In the genomic region with DNA sequence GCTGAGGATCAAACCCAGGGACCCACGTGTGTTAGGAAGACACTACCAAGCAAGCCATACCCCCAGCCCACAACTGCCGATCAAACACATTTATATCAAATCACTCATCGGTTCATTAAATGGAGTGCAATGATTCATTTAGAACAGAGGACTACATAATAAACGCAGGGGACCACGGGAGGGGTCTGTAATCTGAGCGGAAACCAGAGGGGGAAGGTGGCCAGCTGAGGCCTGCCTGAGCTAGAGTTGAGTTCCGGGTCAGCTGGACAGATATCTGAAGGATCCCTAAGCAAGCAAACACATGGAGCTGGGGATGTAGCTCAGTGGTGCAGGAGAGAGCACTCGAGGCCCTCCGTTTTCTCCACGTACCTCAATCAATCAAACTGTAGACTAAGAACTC, we compare ENCODE assay signal across 21 mouse cellular contexts. TPM values are rescaled to one million over a fixed set of nuclear protein-coding genes. Genes with fewer than 3 reads are reported as not detected.
DNase-seq lines count a peak whose midpoint lies in the region; ATAC-seq and TF ChIP-seq lines count a peak whose summit lies in the region.
"Had no signal": no experiment of that assay in that cellular context is flagged by ENCODE, and none has a peak within 500 bp of the region (broad histone marks: within the 10 kb centered on the region; RNA-seq: fewer than 3 reads in every experiment).

No protein-coding gene starts in this region.

- H3K9ac ChIP-seq in heart, embryonic 12.5 days: no peak overlapping the region
- H3K9ac ChIP-seq in heart, postnatal 0 days (replicated peaks; ENCODE audit: low read depth, low read length): no peak overlapping the region
- H3K9ac ChIP-seq in hindbrain, embryonic 11.5 days (ENCODE audit: low read depth, low read length): no peak overlapping the region
- H3K9ac ChIP-seq: forebrain, postnatal 0 days; hindbrain, embryonic 14.5 days had no signal

- no peaks in the 10 kb centered on the region for H3K9me3 ChIP-seq in heart, embryonic 12.5 days (replicated peaks)
- no peaks in the 10 kb centered on the region for H3K9me3 ChIP-seq in heart, embryonic 10.5 days
- H3K9me3 ChIP-seq in heart, postnatal 0 days (replicated peaks; ENCODE audit: control insufficient read depth, low read length): no peaks in the 10 kb centered on the region
- no peaks in the 10 kb centered on the region for H3K9me3 ChIP-seq in hindbrain, embryonic 11.5 days (ENCODE audit: control insufficient read depth, low read length)
- H3K9me3 ChIP-seq: hindbrain, embryonic 10.5 days had no signal

- H3K36me3 ChIP-seq in heart, embryonic 12.5 days: peaks cover 30% of the 10 kb centered on the region
- peaks cover 27% of the 10 kb centered on the region for H3K36me3 ChIP-seq in heart, embryonic 10.5 days
- no peaks in the 10 kb centered on the region; the same call in 1 of the 2 replicates for H3K36me3 ChIP-seq in heart, postnatal 0 days (replicated peaks; ENCODE audit: control insufficient read depth, insufficient read depth, low read length)
- no peaks in the 10 kb centered on the region for H3K36me3 ChIP-seq in hindbrain, embryonic 11.5 days (ENCODE audit: control insufficient read depth, insufficient read depth, low read length)

- no peak for ATAC-seq in heart, embryonic 12.5 days (ENCODE audit: insufficient number of reproducible peaks, low FRiP score)
- ATAC-seq in heart, postnatal 0 days (ENCODE audit: insufficient read depth, low read depth): 0 out of 2 replicates have a peak, but pooled peaks have one; percentile 33
- ATAC-seq in hindbrain, embryonic 11.5 days (ENCODE audit: low FRiP score): no peak
- ATAC-seq: forebrain, embryonic 14.5 days; forebrain, postnatal 0 days; hindbrain, postnatal 0 days had no signal

- no peak overlapping the region for H3K4me2 ChIP-seq in heart, embryonic 12.5 days
- no peak overlapping the region for H3K4me2 ChIP-seq in heart, postnatal 0 days (ENCODE audit: low read depth, low read length)
- no peak overlapping the region for H3K4me2 ChIP-seq in hindbrain, embryonic 11.5 days (replicated peaks; ENCODE audit: low read depth, low read length)
- H3K4me2 ChIP-seq: hindbrain, embryonic 14.5 days had no signal

- TF ChIP-seq CTCF in heart, postnatal 0 days (IDR thresholded peaks at IDR 0.05; ENCODE audit: low read depth): no peak
- no peak for TF ChIP-seq CTCF in olfactory bulb, adult 2 months (IDR thresholded peaks at IDR 0.05; ENCODE audit: insufficient read depth, low read depth, low read length)

- H3K27me3 ChIP-seq in heart, embryonic 12.5 days (replicated peaks): no peaks in the 10 kb centered on the region
- H3K27me3 ChIP-seq in heart, embryonic 10.5 days (ENCODE audit: insufficient read depth, poor library complexity, severe bottlenecking): no peaks in the 10 kb centered on the region
- no peaks in the 10 kb centered on the region for H3K27me3 ChIP-seq in heart, postnatal 0 days (ENCODE audit: control insufficient read depth, insufficient read depth, low read length)
- no peaks in the 10 kb centered on the region for H3K27me3 ChIP-seq in hindbrain, embryonic 11.5 days (ENCODE audit: control insufficient read depth, insufficient read depth, low read length)

- no peak for TF ChIP-seq POLR2A in olfactory bulb, adult 2 months (IDR thresholded peaks at IDR 0.05; ENCODE audit: insufficient read depth, low read depth, low read length)

- no peak overlapping the region for H3K4me3 ChIP-seq in heart, embryonic 12.5 days
- H3K4me3 ChIP-seq in heart, embryonic 10.5 days: no peak overlapping the region
- no peak overlapping the region for H3K4me3 ChIP-seq in heart, postnatal 0 days (ENCODE audit: low read depth, low read length)
- H3K4me3 ChIP-seq in olfactory bulb, adult 2 months (ENCODE audit: insufficient read depth, low read depth, low read length): no peak overlapping the region
- H3K4me3 ChIP-seq in hindbrain, embryonic 11.5 days (ENCODE audit: low read depth, low read length): no peak overlapping the region
- H3K4me3 ChIP-seq: gastrocnemius, adult 2 months; heart, adult 2 months; hindbrain, embryonic 10.5 days had no signal

- peak overlapping the region; percentile 10; the same call in 1 of the 2 replicates for H3K27ac ChIP-seq in heart, embryonic 12.5 days (ENCODE audit: poor library complexity, severe bottlenecking)
- no peak overlapping the region for H3K27ac ChIP-seq in heart, embryonic 10.5 days
- no peak overlapping the region for H3K27ac ChIP-seq in heart, postnatal 0 days (ENCODE audit: low read depth)
- H3K27ac ChIP-seq in olfactory bulb, adult 2 months (ENCODE audit: insufficient read depth, low read depth, low read length): peak overlapping the region; percentile 17; the same call in 1 of the 2 replicates
- H3K27ac ChIP-seq in hindbrain, embryonic 11.5 days (ENCODE audit: low read depth, low read length): no peak overlapping the region
- H3K27ac ChIP-seq: gastrocnemius, adult 2 months; heart, adult 2 months; hindbrain, embryonic 10.5 days; hindbrain, embryonic 14.5 days; hindbrain, postnatal 0 days had no signal

- 74% methylated on average over 10 of the region's 10 CpGs for WGBS in heart, embryonic 12.5 days
- 72% methylated on average over 10 of the region's 10 CpGs for WGBS in heart, embryonic 10.5 days
- 74% methylated on average over 10 of the region's 10 CpGs for WGBS in heart, postnatal 0 days
- 85% methylated on average over 10 of the region's 10 CpGs for WGBS in olfactory bulb, adult 2 months
- WGBS in hindbrain, embryonic 11.5 days: 78% methylated on average over 10 of the region's 10 CpGs

- DNase-seq in heart, embryonic 10.5 days (ENCODE audit: low spot score): no peak
- DNase-seq in heart, postnatal 0 days (ENCODE audit: low spot score): no peak
- DNase-seq in heart, adult 9 months (ENCODE audit: low spot score in 2 of 2): no peak
- no peak for DNase-seq in hindbrain, embryonic 11.5 days (ENCODE audit: low spot score)
- DNase-seq: adrenal gland, postnatal 10 days; adrenal gland, postnatal 36 days; cerebellum, adult 18-20 months; cerebellum, adult 9-10 months; cerebellum, postnatal 14 days; forebrain, postnatal 0 days; gastrocnemius, adult 2 months; gastrocnemius, postnatal 14 days; heart, adult 2 months; heart, postnatal 36 days; kidney, adult 18-20 months had no signal

- no peak for TF ChIP-seq EP300 in heart, postnatal 0 days (IDR thresholded peaks at IDR 0.05; ENCODE audit: low read depth)

- H3K4me1 ChIP-seq in heart, embryonic 12.5 days (replicated peaks): peaks cover 24% of the 10 kb centered on the region; the same call in 1 of the 2 replicates
- H3K4me1 ChIP-seq in heart, embryonic 10.5 days: peaks cover 17% of the 10 kb centered on the region
- no peaks in the 10 kb centered on the region for H3K4me1 ChIP-seq in heart, postnatal 0 days (ENCODE audit: control insufficient read depth, insufficient read depth)
- H3K4me1 ChIP-seq in olfactory bulb, adult 2 months (ENCODE audit: control insufficient read depth, insufficient read depth, low read length): peaks cover 9% of the 10 kb centered on the region; the same call in 1 of the 2 replicates
- no peaks in the 10 kb centered on the region for H3K4me1 ChIP-seq in hindbrain, embryonic 11.5 days (replicated peaks; ENCODE audit: control insufficient read depth, insufficient read depth, low read length)

RNA-seq across cellular contexts. Expression of gene Soat1, which starts 20.3 kb away (rescaled TPM):
- 48.3 and 48.9 TPM in 2 replicates for polyA plus RNA-seq in heart, embryonic 12.5 days (2016; fragmentation: Nextera tagmentation; extraction: Ambion mirVana)
- 45.6 and 60.6 TPM in 2 replicates for polyA plus RNA-seq in heart, embryonic 10.5 days (2016; fragmentation: Nextera tagmentation; extraction: Ambion mirVana)
- total RNA-seq in heart, postnatal 0 days (2014; rRNA removed; ENCODE audit: low replicate concordance): 47.3 and 75.3 TPM in 2 replicates
- polyA plus RNA-seq in heart, postnatal 0 days (2015; fragmentation: Nextera tagmentation; extraction: Ambion mirVana): 8.6 and 12.3 TPM in 2 replicates
- 319 TPM in 1 of 2 replicates, not detected in the other for polyA plus RNA-seq in olfactory bulb, adult 2 months (2012; ENCODE audit: insufficient read depth, insufficient read length, low replicate concordance, missing spikeins)
- 18.2 and 25.7 TPM in 2 replicates for polyA plus RNA-seq in hindbrain, embryonic 11.5 days (2014; fragmentation: Nextera tagmentation; extraction: Ambion mirVana)

RNA-seq across cellular contexts. Expression of gene Axdnd1, which starts 32.9 kb away (rescaled TPM):
- polyA plus RNA-seq in heart, embryonic 12.5 days (2016; fragmentation: Nextera tagmentation; extraction: Ambion mirVana): 0.13 and 0.48 TPM in 2 replicates
- polyA plus RNA-seq in heart, embryonic 10.5 days (2016; fragmentation: Nextera tagmentation; extraction: Ambion mirVana): 0.20 and 0.43 TPM in 2 replicates
- not detected in 2 replicates for total RNA-seq in heart, postnatal 0 days (2014; rRNA removed; ENCODE audit: low replicate concordance)
- polyA plus RNA-seq in heart, postnatal 0 days (2015; fragmentation: Nextera tagmentation; extraction: Ambion mirVana): 0.04 TPM in 1 of 2 replicates, not detected in the other
- polyA plus RNA-seq in olfactory bulb, adult 2 months (2012; ENCODE audit: insufficient read depth, insufficient read length, low replicate concordance, missing spikeins): not detected in 2 replicates
- polyA plus RNA-seq in hindbrain, embryonic 11.5 days (2014; fragmentation: Nextera tagmentation; extraction: Ambion mirVana): 0.28 TPM in 1 of 2 replicates, not detected in the other
- total RNA-seq: gastrocnemius, adult 2 months; gastrocnemius, postnatal 14 days; heart, adult 2 months; heart, postnatal 36 days had no signal
- polyA plus RNA-seq: heart, adult 2 months had no signal

Comparison
In these comparisons a context has a peak if more than half of its experiments do, and no peak if none do; other contexts are left out.
1. H3K27ac ChIP-seq: peak in heart, embryonic 12.5 days (single experiment) and olfactory bulb, adult 2 months (single experiment); none in heart, embryonic 10.5 days (single experiment), heart, postnatal 0 days (single experiment) and hindbrain, embryonic 11.5 days (single experiment).